Mouse (Mus musculus) liver, embryonic 11.5 days (tissue): Measurements from ENCODE around the gene Csrnp3. TPM values are rescaled to one million over a fixed set of nuclear protein-coding genes. Genes with fewer than 3 reads are reported as not detected.

ENCODE experiments used
- ATAC-seq: fragments of 200-750 bp; cut with Nextera tagmentation; replicated peaks from 2 replicates; pipeline ENCODE4 v1.8.0; 2017; ENCODE audit warnings: moderate number of reproducible peaks, mild to moderate bottlenecking, moderate TSS enrichment, moderate library complexity; ENCODE audit not compliant: low FRiP score
- DNase-seq: peaks from one replicate; pipeline ENCODE4 v3.0.0-alpha.2; 2017; ENCODE audit warnings: low spot score
- H3K27ac ChIP-seq: fragments of 300-500 bp; sonication (generic); 2 replicates; pipeline ENCODE4 v1.5.1; 2014; ENCODE audit warnings: mild to moderate bottlenecking, low read depth, low read length, control low read depth
- H3K27me3 ChIP-seq: fragments of 300-500 bp; sonication (generic); replicated peaks from 2 replicates; pipeline ENCODE4 v1.6.1; 2014; ENCODE audit warnings: low read length, mixed read lengths; ENCODE audit not compliant: control insufficient read depth, insufficient read depth
- H3K36me3 ChIP-seq: fragments of 300-500 bp; sonication (generic); 2 replicates; pipeline ENCODE4 v1.6.1; 2014; ENCODE audit warnings: mild to moderate bottlenecking, low read length, moderate library complexity, mixed read lengths; ENCODE audit not compliant: control insufficient read depth, insufficient read depth
- H3K4me1 ChIP-seq: fragments of 300-500 bp; sonication (generic); replicated peaks from 2 replicates; pipeline ENCODE4 v1.6.1; 2014; ENCODE audit warnings: low read length, mixed read lengths; ENCODE audit not compliant: control insufficient read depth, insufficient read depth
- H3K4me2 ChIP-seq: fragments of 300-500 bp; sonication (generic); 2 replicates; pipeline ENCODE4 v1.6.1; 2014; ENCODE audit warnings: mild to moderate bottlenecking, control low read depth, moderate library complexity
- H3K4me3 ChIP-seq: fragments of 300-500 bp; sonication (generic); 2 replicates; pipeline ENCODE4 v1.5.1; 2014; ENCODE audit warnings: low read depth, low read length, control low read depth
- H3K9ac ChIP-seq: fragments of 300-500 bp; sonication (generic); 2 replicates; pipeline ENCODE4 v1.6.1; 2014; ENCODE audit warnings: low read depth, low read length, control low read depth
- H3K9me3 ChIP-seq: fragments of 300-500 bp; sonication (generic); 2 replicates; pipeline ENCODE4 v1.6.1; 2016; ENCODE audit warnings: low read length, inconsistent platforms, mixed read lengths; ENCODE audit not compliant: control insufficient read depth
- WGBS: fragments of 180-500 bp; shearing (Covaris S2); extraction: QIAGEN DNeasy Blood & Tissue Kit; methylation state at CpG from one replicate; pipeline ENCODE4 v1.1.7; 2014; 5-methylcytosine and 5-hydroxymethylcytosine counted together
- polyA plus RNA-seq: library from polyadenylated mRNA; unstranded; fragments of >200 nt; fragmentation: Nextera tagmentation; extraction: Ambion mirVana; gene quantifications from 2 replicates; pipeline ENCODE4 v1.2.1, GENCODE M21; 2014

Csrnp3 gene
- polyA plus RNA-seq, 1 experiment from 2014 or later, result 0.51 TPM

DNA sequence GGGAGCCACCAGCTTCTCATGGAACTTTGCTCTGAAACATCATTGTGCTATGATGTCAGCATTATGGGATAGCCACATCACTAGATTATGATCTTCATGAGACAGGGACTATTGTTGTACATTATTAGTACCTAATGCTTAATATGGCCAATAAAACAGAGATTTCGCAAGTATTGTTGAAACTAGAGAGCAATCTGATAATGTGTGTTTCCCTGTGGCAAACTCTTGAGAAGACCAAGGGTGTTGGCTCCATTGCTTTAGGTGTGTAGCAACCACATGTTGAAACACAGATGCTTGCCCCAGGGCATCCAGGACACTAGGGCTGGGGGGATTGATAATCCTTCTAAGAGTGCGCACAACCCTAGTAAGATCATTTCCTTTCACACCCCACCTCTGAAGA, 235.2 kb downstream of the Csrnp3 start:
- no peak for DNase-seq
- 91% methylated on average over 2 of the region's 2 CpGs for WGBS
- no peak overlapping the region for H3K4me2 ChIP-seq
- H3K4me1 ChIP-seq, result no peaks in the 10 kb centered on the region
- no peak overlapping the region for H3K4me3 ChIP-seq
- no peaks in the 10 kb centered on the region for H3K27me3 ChIP-seq
- no peaks in the 10 kb centered on the region for H3K9me3 ChIP-seq
- no peak overlapping the region for H3K9ac ChIP-seq
- ATAC-seq, result no peak
- H3K27ac ChIP-seq, result no peak overlapping the region
- no peaks in the 10 kb centered on the region for H3K36me3 ChIP-seq

Other genes with a start within 250 kb of the Csrnp3 start
- gene Scn2a, start 225.0 kb upstream of the Csrnp3 start, polyA plus RNA-seq, result 1.6 and 1.7 TPM in 2 replicates